Mouse (Mus musculus) kidney, postnatal 0 days (tissue): Measurements from ENCODE around the gene Tmem184a. TPM values are rescaled to one million over a fixed set of nuclear protein-coding genes. Genes with fewer than 3 reads are reported as not detected.
A peak's percentile ranks its signal among the peaks of the same experiment; 100 is the strongest.

Experiments
- ATAC-seq: fragments of 200-750 bp; cut with Nextera tagmentation; replicated peaks from 2 replicates; pipeline ENCODE4 v1.8.0; 2017; ENCODE audit warnings: low read depth, moderate number of reproducible peaks, moderate TSS enrichment, moderate library complexity; ENCODE audit not compliant: low FRiP score
- DNase-seq: peaks from one replicate; pipeline ENCODE4 v3.0.0-alpha.2; 2016; ENCODE audit warnings: low spot score
- H3K27ac ChIP-seq: fragments of 300-500 bp; sonication (generic); 2 replicates; pipeline ENCODE4 v1.5.1; 2014; ENCODE audit warnings: mild to moderate bottlenecking
- H3K27me3 ChIP-seq: fragments of 300-500 bp; sonication (generic); 2 replicates; pipeline ENCODE4 v1.6.1; 2014; ENCODE audit warnings: low read length, mixed read lengths; ENCODE audit not compliant: insufficient read depth
- H3K36me3 ChIP-seq: fragments of 300-500 bp; sonication (generic); 2 replicates; pipeline ENCODE4 v1.6.1; 2014; ENCODE audit warnings: low read length, mixed read lengths; ENCODE audit not compliant: insufficient read depth
- H3K4me1 ChIP-seq: fragments of 300-500 bp; sonication (generic); replicated peaks from 2 replicates; pipeline ENCODE4 v1.6.1; 2014; ENCODE audit warnings: antibody characterized with exemption, low read length, mixed read lengths; ENCODE audit not compliant: insufficient read depth
- H3K4me2 ChIP-seq: fragments of 300-500 bp; sonication (generic); 2 replicates; pipeline ENCODE4 v1.6.1; 2014; ENCODE audit warnings: mild to moderate bottlenecking, low read length, moderate library complexity, mixed read lengths
- H3K4me3 ChIP-seq: fragments of 300-500 bp; sonication (generic); replicated peaks from 2 replicates; pipeline ENCODE4 v1.5.1; 2014; ENCODE audit warnings: low read depth, low read length
- H3K9ac ChIP-seq: fragments of 300-500 bp; sonication (generic); 2 replicates; pipeline ENCODE4 v1.6.1; 2014; ENCODE audit warnings: low read depth, low read length
- H3K9me3 ChIP-seq: fragments of 300-500 bp; sonication (generic); replicated peaks from 2 replicates; pipeline ENCODE4 v1.6.1; 2016; ENCODE audit warnings: low read length, inconsistent platforms, mixed read lengths
- CTCF ChIP-seq: IDR thresholded peaks from 2 replicates; pipeline ENCODE4 v1.5.1; 2016; ENCODE audit warnings: antibody characterized with exemption, low read depth, mild to moderate bottlenecking, moderate library complexity
- WGBS: fragments of 180-500 bp; shearing (Covaris S2); extraction: QIAGEN DNeasy Blood & Tissue Kit; methylation state at CpG from one replicate; pipeline ENCODE4 v1.1.7; 2014; 5-methylcytosine and 5-hydroxymethylcytosine counted together
- polyA plus RNA-seq: library from polyadenylated mRNA; unstranded; fragments of >200 nt; fragmentation: Nextera tagmentation; extraction: Ambion mirVana; gene quantifications from 2 replicates; pipeline ENCODE4 v1.2.1, GENCODE M21; 2015

Tmem184a gene
- 11.2 and 13.3 TPM in 2 replicates for polyA plus RNA-seq

DNA sequence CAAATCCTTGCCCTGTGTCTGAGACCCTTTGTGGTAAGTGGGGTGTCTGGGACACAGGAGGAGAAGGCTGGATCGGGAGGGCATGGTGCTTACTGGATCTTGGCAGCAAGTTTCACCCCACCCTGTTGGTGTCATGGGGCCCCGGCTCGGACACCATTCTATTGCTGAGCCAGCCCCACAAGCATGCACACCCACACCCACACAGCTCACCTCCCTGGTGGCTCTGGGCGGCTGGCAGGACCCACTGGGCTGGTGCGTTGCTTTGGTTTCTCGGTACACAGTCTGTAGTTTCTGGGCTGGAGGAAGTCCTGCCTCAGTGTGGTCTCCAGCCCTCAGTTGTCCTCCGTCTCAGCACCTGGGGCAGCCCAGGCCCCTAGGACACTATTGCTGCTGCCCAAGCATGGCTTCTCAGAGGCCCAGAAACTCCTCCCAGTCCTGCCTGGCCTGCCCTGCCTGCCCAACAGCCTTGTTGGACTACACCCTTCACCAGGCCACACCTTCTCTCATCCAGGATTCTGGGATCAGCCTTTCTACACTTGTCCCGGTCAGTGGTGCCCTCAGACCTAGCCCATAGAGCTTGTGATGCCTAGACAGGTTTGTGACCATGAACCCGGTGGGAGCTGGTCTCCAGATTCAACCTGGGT is at the start of gene Tmem184a:
Gene Tmem184a (minus strand): TSS at position 380 of the 644 bp plus-strand sequence.
- no peak for DNase-seq
- no peak within 1 kb of the TSS for H3K27ac ChIP-seq
- H3K4me2 ChIP-seq: no peak within 1 kb of the TSS

DNA sequence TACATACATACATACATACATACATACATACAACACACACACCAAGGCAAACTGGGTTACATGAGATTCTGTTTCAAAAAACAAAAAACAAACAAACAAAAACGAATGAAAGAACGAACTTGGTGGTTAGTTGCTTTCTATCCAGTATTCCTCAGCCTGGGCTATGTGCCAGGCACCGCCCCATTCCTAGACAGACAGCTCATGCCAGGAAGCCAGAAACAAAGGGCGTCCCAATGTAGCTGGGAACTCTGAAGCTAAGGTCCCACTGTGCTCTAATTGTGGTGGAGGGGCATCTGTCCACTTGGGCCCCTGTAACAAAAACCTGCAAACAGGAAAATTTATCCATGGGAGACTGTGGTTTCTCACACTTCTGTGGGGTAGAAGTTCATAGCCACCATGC is 43.0 kb upstream of the Tmem184a start:
- ATAC-seq (no peak), DNase-seq (peak; percentile 47)
- H3K9me3 ChIP-seq: no peaks in the 10 kb centered on the region
- no peaks in the 10 kb centered on the region for H3K4me1 ChIP-seq
- no peak overlapping the region for H3K4me3 ChIP-seq
- no peak for TF ChIP-seq CTCF
- H3K36me3 ChIP-seq: no peaks in the 10 kb centered on the region
- WGBS: 48% methylated on average over 4 of the region's 4 CpGs
- no peak overlapping the region for H3K9ac ChIP-seq
- no peak overlapping the region for H3K4me2 ChIP-seq
- H3K27me3 ChIP-seq: no peaks in the 10 kb centered on the region
- H3K27ac ChIP-seq: no peak overlapping the region

More for the DNA sequence above, at the start of gene Tmem184a:
- no peak for TF ChIP-seq CTCF
- WGBS: 80% methylated on average over 9 of the region's 9 CpGs
- Histone ChIP-seq H3K27me3 (no peaks in the 10 kb centered on the region), H3K4me3 (no peak within 1 kb of the TSS), H3K9me3 (no peaks in the 10 kb centered on the region), H3K4me1 (no peaks in the 10 kb centered on the region), H3K36me3 (peaks cover 7% of the 10 kb centered on the region; the same call in 1 of the 2 replicates), H3K9ac (no peak within 1 kb of the TSS)
- no peak for ATAC-seq

DNA sequence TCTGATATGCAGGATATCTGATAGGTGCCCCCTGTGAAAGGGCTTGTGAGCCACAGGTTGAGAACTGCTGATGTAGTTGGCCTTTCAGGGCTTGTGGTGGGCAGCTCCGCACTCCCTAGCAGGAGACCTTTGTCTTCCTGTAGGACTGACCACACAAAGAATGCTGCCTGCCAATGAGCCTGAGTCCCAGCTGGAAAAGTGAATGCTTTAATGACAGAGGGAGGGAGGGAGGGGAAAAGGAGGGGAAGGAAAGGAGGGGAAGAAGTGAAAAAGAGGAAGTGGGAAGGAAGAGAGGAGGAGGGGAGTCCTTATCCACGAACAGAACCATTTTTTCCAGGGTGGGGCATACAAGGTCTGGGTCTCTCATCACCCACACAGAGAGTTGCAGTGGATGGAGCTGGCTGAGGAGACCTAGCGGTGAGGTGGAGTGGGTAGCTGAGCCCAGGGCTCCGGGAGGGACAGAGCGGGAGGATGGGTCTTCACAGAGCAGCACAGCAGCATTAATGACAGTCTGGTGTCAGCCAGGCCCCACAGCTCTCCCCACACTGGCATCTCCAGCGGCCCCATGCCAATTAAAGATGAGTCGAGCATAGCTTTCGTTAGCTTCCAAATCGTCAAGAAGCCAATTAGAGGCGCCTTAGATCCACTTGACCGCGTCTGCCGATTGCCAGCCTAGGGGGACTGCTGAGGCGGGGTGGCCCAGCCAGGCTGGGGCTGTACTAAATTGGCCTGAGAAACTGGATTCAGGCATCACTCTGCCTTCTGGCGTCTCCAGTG is 40.8 kb upstream of the Tmem184a start:
- H3K4me1 ChIP-seq: no peaks in the 10 kb centered on the region
- no peaks in the 10 kb centered on the region for H3K27me3 ChIP-seq
- H3K9me3 ChIP-seq: no peaks in the 10 kb centered on the region
- H3K36me3 ChIP-seq: no peaks in the 10 kb centered on the region
- no peak for ATAC-seq
- no peak overlapping the region for H3K9ac ChIP-seq
- DNase-seq: no peak
- H3K4me2 ChIP-seq: no peak overlapping the region
- WGBS: 32% methylated on average over 15 of the region's 15 CpGs
- H3K4me3 ChIP-seq: no peak overlapping the region
- no peak for TF ChIP-seq CTCF
- H3K27ac ChIP-seq: no peak overlapping the region

DNA sequence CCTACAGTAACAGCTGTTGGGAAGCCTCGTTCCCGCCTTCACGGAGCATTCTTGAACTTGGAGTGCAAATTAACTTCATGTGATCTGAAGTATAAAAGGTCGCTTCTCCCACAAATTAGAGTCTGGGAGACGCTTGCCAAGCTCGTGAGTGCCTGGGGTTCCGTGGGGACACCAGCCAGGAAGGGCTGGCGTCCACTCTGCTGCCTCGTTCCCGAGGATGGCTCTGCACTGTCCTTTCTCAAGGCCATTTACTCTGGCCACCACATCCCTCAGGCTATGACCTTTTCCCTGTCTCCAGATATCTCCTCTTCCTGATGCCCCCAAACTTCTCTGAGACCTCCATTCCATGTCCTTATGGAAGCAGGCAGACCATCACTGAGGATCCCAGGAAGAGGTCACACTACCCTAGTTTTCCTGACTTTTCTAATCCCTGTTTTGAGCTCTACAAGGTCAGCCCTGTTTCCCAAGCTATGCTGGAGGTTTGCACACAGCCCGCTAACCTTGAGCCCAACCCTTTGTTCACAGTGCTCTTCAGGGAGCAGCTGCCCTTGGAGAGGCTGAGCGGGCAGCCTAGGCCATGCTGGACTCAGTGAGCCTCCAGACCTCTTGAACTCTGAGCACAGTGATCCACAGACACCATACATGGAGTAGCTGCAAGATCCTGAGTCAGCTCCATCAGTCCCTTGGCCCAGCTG is 30.1 kb upstream of the Tmem184a start:
- Histone ChIP-seq H3K36me3 (no peaks in the 10 kb centered on the region), H3K4me1 (no peaks in the 10 kb centered on the region), H3K9ac (no peak overlapping the region), H3K4me2 (no peak overlapping the region), H3K27me3 (no peaks in the 10 kb centered on the region), H3K9me3 (no peaks in the 10 kb centered on the region; the same call in 1 of the 2 replicates), H3K27ac (no peak overlapping the region), H3K4me3 (no peak overlapping the region)
- DNase-seq: no peak
- ATAC-seq: no peak
- 58% methylated on average over 12 of the region's 12 CpGs for WGBS
- TF ChIP-seq CTCF: no peak

DNA sequence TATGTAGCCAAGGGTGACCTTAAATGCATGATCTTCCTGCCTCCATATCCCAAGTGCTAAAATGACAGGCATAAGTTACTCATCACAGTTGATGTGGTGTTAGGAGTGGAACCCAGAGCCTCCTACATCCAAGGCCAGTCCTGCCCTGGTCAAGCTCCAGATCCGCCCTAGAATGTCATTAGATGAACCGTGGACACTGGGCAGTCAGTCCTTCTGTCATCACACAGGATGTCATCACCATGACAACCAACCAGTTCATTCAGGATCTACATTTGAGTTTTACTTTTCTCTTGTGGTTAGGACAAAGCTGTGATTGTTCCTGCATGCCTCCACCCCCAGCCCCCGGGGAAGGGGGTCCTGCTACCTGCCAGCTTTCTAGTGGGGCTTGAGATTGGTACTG is 19.4 kb upstream of the Tmem184a start:
- Histone ChIP-seq H3K36me3 (no peaks in the 10 kb centered on the region), H3K9ac (no peak overlapping the region), H3K27me3 (no peaks in the 10 kb centered on the region), H3K4me3 (no peak overlapping the region), H3K27ac (no peak overlapping the region), H3K4me1 (no peaks in the 10 kb centered on the region), H3K9me3 (no peaks in the 10 kb centered on the region), H3K4me2 (no peak overlapping the region)
- 52% methylated on average over 3 of the region's 3 CpGs for WGBS
- no peak for TF ChIP-seq CTCF
- no peak for DNase-seq
- no peak; the same call in 1 of the 2 replicates for ATAC-seq

DNA sequence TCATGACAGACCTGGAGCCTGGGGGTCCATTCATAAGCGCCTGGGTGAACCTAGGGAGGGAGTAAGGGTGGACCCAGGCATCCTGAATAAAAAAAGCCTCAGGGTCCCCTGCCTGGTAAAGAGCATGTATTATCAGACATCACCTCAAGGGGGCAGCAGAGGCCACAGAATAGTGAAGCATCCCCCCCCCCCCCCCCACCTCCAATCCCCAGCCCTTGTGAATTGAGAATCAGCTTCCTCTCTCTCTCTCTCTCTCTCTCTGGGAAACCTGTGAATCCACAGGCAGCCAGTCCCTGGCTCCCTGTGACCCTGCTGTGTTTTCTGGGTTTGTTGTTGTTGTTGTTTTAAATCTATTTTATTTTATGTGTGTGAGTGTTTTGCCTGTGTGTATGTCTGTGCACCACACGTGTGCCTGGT is 18.8 kb upstream of the Tmem184a start:
- TF ChIP-seq CTCF: peak; percentile 64
- Histone ChIP-seq H3K4me2 (no peak overlapping the region), H3K4me3 (no peak overlapping the region), H3K27ac (no peak overlapping the region), H3K9me3 (no peaks in the 10 kb centered on the region), H3K36me3 (no peaks in the 10 kb centered on the region), H3K9ac (no peak overlapping the region), H3K27me3 (no peaks in the 10 kb centered on the region), H3K4me1 (no peaks in the 10 kb centered on the region)
- DNase-seq (peak; percentile 70), ATAC-seq (no peak; the same call in 1 of the 2 replicates)
- WGBS: 14% methylated on average over 2 of the region's 2 CpGs
